Mouse (Mus musculus): ENCODE measurements around the gene Raph1. TPM values are rescaled to one million over a fixed set of nuclear protein-coding genes. Genes with fewer than 3 reads are reported as not detected.

Gene Raph1
- polyA plus RNA-seq, 1 experiment: 34.2 TPM

- peak; percentile 68 for DNase-seq (ENCODE audit: low read depth)
- no peak for TF ChIP-seq POLR2A (IDR thresholded peaks at IDR 0.05; ENCODE audit: borderline replicate concordance, extremely low read depth, insufficient read depth, insufficient read length, poor library complexity, severe bottlenecking)
- peak; percentile 37; the same call in 1 of the 2 replicates for TF ChIP-seq CTCF (IDR thresholded peaks at IDR 0.05; ENCODE audit: borderline replicate concordance, extremely low read depth, insufficient read depth, insufficient read length)
Observed at GRCm38 (mm10) chr1:60565270-60565920, 1.5 kb downstream of the Raph1 start.

DNA sequence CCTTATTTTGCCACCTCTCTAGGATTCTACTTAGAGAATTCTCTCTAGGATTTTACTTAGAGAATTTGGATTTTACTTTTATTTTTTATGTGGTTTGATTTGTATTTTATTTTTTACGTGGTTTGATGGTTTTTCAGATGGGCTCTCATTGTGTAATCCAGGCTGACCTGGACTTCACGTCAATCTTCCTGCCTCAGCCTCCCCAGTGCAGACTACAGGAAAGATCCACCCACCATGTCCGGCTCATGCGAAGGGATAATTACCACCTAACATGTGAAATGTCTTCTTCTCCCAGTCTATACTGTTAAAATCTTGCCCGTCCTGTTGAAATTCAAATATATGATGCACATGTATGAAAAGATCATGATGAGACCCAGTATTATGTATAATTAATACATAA lies 2.2 kb downstream of the Raph1 start:
- no peak for DNase-seq (ENCODE audit: low read depth)
- no peak for TF ChIP-seq POLR2A (IDR thresholded peaks at IDR 0.05; ENCODE audit: borderline replicate concordance, extremely low read depth, insufficient read depth, insufficient read length, poor library complexity, severe bottlenecking)
- TF ChIP-seq CTCF (IDR thresholded peaks at IDR 0.05; ENCODE audit: borderline replicate concordance, extremely low read depth, insufficient read depth, insufficient read length): no peak

- no peak for DNase-seq (ENCODE audit: low read depth)
- TF ChIP-seq CTCF (IDR thresholded peaks at IDR 0.05; ENCODE audit: borderline replicate concordance, extremely low read depth, insufficient read depth, insufficient read length) (no peak), POLR2A (IDR thresholded peaks at IDR 0.05; ENCODE audit: borderline replicate concordance, extremely low read depth, insufficient read depth, insufficient read length, poor library complexity, severe bottlenecking) (no peak)
Observed at GRCm38 (mm10) chr1:60563021-60563420, 3.9 kb downstream of the Raph1 start.

- no peak for DNase-seq (ENCODE audit: low read depth)
- no peak for TF ChIP-seq CTCF (IDR thresholded peaks at IDR 0.05; ENCODE audit: borderline replicate concordance, extremely low read depth, insufficient read depth, insufficient read length)
- TF ChIP-seq POLR2A (IDR thresholded peaks at IDR 0.05; ENCODE audit: borderline replicate concordance, extremely low read depth, insufficient read depth, insufficient read length, poor library complexity, severe bottlenecking): no peak
Observed at GRCm38 (mm10) chr1:60543681-60544080, 23.2 kb downstream of the Raph1 start.

DNA sequence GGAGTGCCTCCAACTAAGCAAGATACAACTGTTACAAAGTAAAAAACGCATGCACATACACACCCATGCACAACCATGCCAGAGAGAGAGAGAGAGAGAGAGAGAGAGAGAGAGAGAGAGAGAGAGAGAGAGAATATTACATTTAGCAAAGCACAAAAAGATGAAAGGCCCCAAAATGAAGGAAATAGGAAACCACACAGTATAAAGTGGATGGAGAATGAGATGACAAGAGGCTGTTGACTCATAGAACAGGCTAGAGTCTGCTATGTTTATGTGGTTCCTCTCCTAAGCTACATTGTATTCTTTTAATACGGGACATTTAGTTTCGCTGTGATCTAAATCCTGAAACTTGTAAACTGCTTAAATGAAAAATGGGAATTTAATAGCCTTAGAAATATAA lies 27.6 kb downstream of the Raph1 start:
- TF ChIP-seq CTCF (IDR thresholded peaks at IDR 0.05; ENCODE audit: borderline replicate concordance, extremely low read depth, insufficient read depth, insufficient read length): no peak
- no peak for TF ChIP-seq POLR2A (IDR thresholded peaks at IDR 0.05; ENCODE audit: borderline replicate concordance, extremely low read depth, insufficient read depth, insufficient read length, poor library complexity, severe bottlenecking)
- no peak for DNase-seq (ENCODE audit: low read depth)

DNA sequence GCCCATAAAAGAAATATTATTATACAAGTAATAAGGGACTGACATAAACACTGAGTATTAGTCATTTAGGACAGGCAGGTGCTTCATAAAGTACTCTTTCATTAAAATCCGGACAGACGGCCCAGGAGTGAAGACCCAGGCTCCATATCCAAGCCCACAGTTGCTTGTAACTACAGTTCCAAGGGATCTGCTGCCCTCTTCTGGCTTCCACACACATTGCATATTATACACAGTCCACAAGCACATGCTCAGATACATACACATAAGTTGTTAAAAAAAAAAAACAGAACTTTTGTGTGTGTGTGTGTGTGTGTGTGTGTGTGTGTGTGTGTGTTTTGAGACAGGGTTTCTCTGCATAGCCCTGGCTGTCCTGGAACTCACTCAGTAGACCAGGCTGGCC lies 32.0 kb downstream of the Raph1 start:
- DNase-seq (ENCODE audit: low read depth): peak; percentile 44
- TF ChIP-seq POLR2A (IDR thresholded peaks at IDR 0.05; ENCODE audit: borderline replicate concordance, extremely low read depth, insufficient read depth, insufficient read length, poor library complexity, severe bottlenecking) (no peak), CTCF (IDR thresholded peaks at IDR 0.05; ENCODE audit: borderline replicate concordance, extremely low read depth, insufficient read depth, insufficient read length) (peak; percentile 42; the same call in 1 of the 2 replicates)

DNA sequence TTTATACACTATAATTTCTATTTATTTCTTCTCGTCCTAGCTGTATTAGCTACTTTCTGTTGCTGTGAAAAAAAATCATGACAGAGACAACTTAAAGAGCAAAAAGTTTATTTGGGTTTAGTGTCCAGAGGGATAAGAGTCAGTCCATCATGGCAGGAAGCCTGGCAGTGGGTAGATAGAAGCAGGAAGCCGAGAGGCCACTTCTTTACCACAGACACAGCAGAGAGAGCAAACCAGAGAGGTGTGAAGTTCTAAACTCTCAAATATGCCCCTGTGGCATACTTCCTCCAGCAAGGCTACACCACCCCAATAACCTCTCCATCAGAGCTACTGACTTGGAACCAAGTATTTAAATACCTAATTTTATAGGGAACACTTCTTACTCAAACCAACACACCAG lies 36.3 kb downstream of the Raph1 start:
- DNase-seq (ENCODE audit: low read depth): no peak

GRCm38 (mm10) chr1:60530107-60530506 lies 36.8 kb downstream of the Raph1 start:
- no peak for DNase-seq (ENCODE audit: low read depth)
- TF ChIP-seq POLR2A (IDR thresholded peaks at IDR 0.05; ENCODE audit: borderline replicate concordance, extremely low read depth, insufficient read depth, insufficient read length, poor library complexity, severe bottlenecking) (no peak), CTCF (IDR thresholded peaks at IDR 0.05; ENCODE audit: borderline replicate concordance, extremely low read depth, insufficient read depth, insufficient read length) (no peak)

More for the DNA sequence above, 36.3 kb downstream of the Raph1 start:
- TF ChIP-seq CTCF (IDR thresholded peaks at IDR 0.05; ENCODE audit: borderline replicate concordance, extremely low read depth, insufficient read depth, insufficient read length) (no peak), POLR2A (IDR thresholded peaks at IDR 0.05; ENCODE audit: borderline replicate concordance, extremely low read depth, insufficient read depth, insufficient read length, poor library complexity, severe bottlenecking) (no peak)

- DNase-seq (ENCODE audit: low read depth): no peak
- TF ChIP-seq POLR2A (IDR thresholded peaks at IDR 0.05; ENCODE audit: borderline replicate concordance, extremely low read depth, insufficient read depth, insufficient read length, poor library complexity, severe bottlenecking): no peak
- TF ChIP-seq CTCF (IDR thresholded peaks at IDR 0.05; ENCODE audit: borderline replicate concordance, extremely low read depth, insufficient read depth, insufficient read length): no peak
Observed at GRCm38 (mm10) chr1:60510584-60510983, 56.3 kb downstream of the Raph1 start.

DNA sequence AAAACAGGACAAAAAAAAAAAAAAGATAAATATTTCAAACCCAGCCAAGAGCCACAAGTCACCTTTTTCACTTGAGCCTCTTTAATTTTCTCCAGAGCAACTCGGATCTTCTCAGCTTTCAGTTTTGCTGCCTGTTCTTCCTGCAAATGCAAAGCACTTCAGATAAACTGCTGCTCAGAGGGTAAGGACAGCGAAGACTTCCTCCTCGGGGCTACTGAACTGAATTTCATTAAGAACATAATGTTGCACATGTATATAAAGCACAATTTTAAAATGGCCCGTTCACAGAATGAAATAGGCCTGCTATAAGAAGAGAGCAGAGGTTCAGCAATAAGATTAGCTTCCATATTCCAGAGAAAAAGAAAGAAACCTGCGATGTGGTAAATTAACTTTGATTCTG lies 63.4 kb downstream of the Raph1 start:
- TF ChIP-seq CTCF (IDR thresholded peaks at IDR 0.05; ENCODE audit: borderline replicate concordance, extremely low read depth, insufficient read depth, insufficient read length) (no peak), POLR2A (IDR thresholded peaks at IDR 0.05; ENCODE audit: borderline replicate concordance, extremely low read depth, insufficient read depth, insufficient read length, poor library complexity, severe bottlenecking) (no peak)
- no peak for DNase-seq (ENCODE audit: low read depth)

- TF ChIP-seq CTCF (IDR thresholded peaks at IDR 0.05; ENCODE audit: borderline replicate concordance, extremely low read depth, insufficient read depth, insufficient read length): no peak
- TF ChIP-seq POLR2A (IDR thresholded peaks at IDR 0.05; ENCODE audit: borderline replicate concordance, extremely low read depth, insufficient read depth, insufficient read length, poor library complexity, severe bottlenecking): no peak
- no peak for DNase-seq (ENCODE audit: low read depth)
Observed at GRCm38 (mm10) chr1:60493421-60493820, 73.5 kb downstream of the Raph1 start.

GRCm38 (mm10) chr1:60492404-60492803 lies 74.5 kb downstream of the Raph1 start:
- TF ChIP-seq CTCF (IDR thresholded peaks at IDR 0.05; ENCODE audit: borderline replicate concordance, extremely low read depth, insufficient read depth, insufficient read length): no peak
- DNase-seq (ENCODE audit: low read depth): no peak

Data from brain, embryonic 14.5 days (tissue).